Mouse (Mus musculus): ENCODE measurements around the gene Rnf41. TPM values are rescaled to one million over a fixed set of nuclear protein-coding genes. Genes with fewer than 3 reads are reported as not detected.

The Rnf41 gene
- polyA plus RNA-seq, 1 experiment from 2014 or later, result 42.7 TPM

- Histone ChIP-seq H3K36me3 (ENCODE audit: control insufficient read depth, insufficient read depth, low read length) (peaks cover 6% of the 10 kb centered on the region; the same call in 1 of the 2 replicates), H3K4me2 (ENCODE audit: low read depth, low read length) (no peak overlapping the region), H3K9ac (ENCODE audit: low read length) (no peak overlapping the region), H3K4me1 (replicated peaks; ENCODE audit: control insufficient read depth, insufficient read depth, low read length) (no peaks in the 10 kb centered on the region), H3K27me3 (ENCODE audit: control insufficient read depth, insufficient read depth, low read depth, low read length) (no peaks in the 10 kb centered on the region), H3K27ac (ENCODE audit: low read length) (no peak overlapping the region), H3K4me3 (ENCODE audit: low read length) (no peak overlapping the region), H3K9me3 (ENCODE audit: control insufficient read depth, low read length) (no peaks in the 10 kb centered on the region)
- ATAC-seq (ENCODE audit: low read depth), result no peak
- 58% methylated on average over 10 of the region's 10 CpGs for WGBS
Measured at GRCm38 (mm10) chr10:128396716-128397264, 14.7 kb upstream of the Rnf41 start.

DNA sequence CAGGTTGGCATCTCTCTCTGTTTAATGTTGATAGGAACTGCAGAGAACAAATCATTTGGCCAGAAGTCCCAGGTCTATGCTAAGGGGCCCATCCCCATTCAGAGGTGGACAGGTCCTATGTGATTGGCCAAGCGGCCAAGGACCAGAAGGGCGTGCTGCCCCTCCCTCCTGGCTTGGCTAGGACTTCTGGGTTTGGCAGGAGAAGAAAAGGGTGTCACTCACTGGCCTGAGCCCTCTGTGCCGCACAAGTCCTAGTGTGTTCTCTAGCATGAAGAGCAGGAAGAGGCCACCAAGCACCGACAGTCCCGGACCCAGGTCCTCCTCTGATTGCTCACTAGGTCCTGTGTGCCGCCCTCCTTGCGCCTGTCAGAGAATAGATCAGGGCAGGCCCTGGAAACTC lies 14.0 kb upstream of the Rnf41 start:
- 61% methylated on average over 7 of the region's 7 CpGs for WGBS
- Histone ChIP-seq H3K9ac (ENCODE audit: low read length) (no peak overlapping the region), H3K27ac (ENCODE audit: low read length) (no peak overlapping the region), H3K27me3 (ENCODE audit: control insufficient read depth, insufficient read depth, low read depth, low read length) (no peaks in the 10 kb centered on the region), H3K4me1 (replicated peaks; ENCODE audit: control insufficient read depth, insufficient read depth, low read length) (no peaks in the 10 kb centered on the region), H3K9me3 (ENCODE audit: control insufficient read depth, low read length) (no peaks in the 10 kb centered on the region), H3K4me3 (ENCODE audit: low read length) (no peak overlapping the region), H3K36me3 (ENCODE audit: control insufficient read depth, insufficient read depth, low read length) (peaks cover 2% of the 10 kb centered on the region; the same call in 1 of the 2 replicates), H3K4me2 (ENCODE audit: low read depth, low read length) (no peak overlapping the region)
- no peak for ATAC-seq (ENCODE audit: low read depth)

DNA sequence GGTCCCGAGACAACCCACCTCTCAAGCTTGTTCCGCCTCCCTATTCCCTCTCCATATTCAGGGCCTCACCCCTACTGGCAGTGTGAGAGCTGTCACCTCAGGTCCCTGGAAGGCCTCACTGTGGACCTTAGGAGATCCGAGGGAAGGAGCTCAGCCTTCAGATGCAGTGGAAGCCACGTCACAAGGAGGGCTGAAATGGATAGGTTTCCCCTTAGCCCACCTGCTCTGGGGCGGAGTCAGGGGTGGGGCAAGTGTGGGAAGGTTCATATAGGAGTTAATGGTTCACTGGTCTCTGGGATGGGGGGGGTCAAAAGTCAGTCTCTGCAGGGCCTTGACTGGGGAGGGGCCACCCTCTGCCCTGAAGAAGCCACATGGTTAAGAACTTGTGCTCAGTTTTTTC lies 11.1 kb upstream of the Rnf41 start:
- H3K36me3 ChIP-seq (ENCODE audit: control insufficient read depth, insufficient read depth, low read length), result peaks cover 2% of the 10 kb centered on the region; the same call in 1 of the 2 replicates
- no peak overlapping the region for H3K4me2 ChIP-seq (ENCODE audit: low read depth, low read length)
- WGBS, result 25% methylated on average over 5 of the region's 5 CpGs
- no peaks in the 10 kb centered on the region for H3K9me3 ChIP-seq (ENCODE audit: control insufficient read depth, low read length)
- H3K27ac ChIP-seq (ENCODE audit: low read length), result no peak overlapping the region
- no peak overlapping the region for H3K4me3 ChIP-seq (ENCODE audit: low read length)
- peak; percentile 22; the same call in 1 of the 2 replicates for ATAC-seq (ENCODE audit: low read depth)
- H3K4me1 ChIP-seq (replicated peaks; ENCODE audit: control insufficient read depth, insufficient read depth, low read length), result no peaks in the 10 kb centered on the region
- H3K9ac ChIP-seq (ENCODE audit: low read length), result no peak overlapping the region
- H3K27me3 ChIP-seq (ENCODE audit: control insufficient read depth, insufficient read depth, low read depth, low read length), result no peaks in the 10 kb centered on the region

DNA sequence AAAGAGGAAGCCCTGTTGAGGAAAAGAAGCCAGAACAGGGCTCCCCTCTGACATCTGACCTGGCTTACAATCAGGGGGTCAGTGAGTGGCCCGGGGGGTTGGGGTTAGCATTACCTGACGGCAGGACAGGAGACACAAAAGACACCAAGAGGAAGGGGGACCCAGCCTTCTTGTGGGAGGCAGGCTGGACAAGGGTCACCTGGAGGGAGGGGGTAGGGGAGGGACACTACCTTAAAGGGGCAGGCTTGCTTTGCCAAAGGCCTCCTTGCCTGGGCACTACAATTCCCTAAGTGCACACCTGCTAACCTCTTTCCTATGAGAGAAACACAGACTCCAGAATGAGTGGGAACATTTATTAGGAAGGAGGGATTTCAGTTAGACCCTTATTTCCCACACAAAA lies 10.4 kb upstream of the Rnf41 start, which contains the start of gene Slc39a5:
Slc39a5 (minus strand) TSS at position 174 of the 400 bp plus-strand sequence.
- H3K36me3 ChIP-seq (ENCODE audit: control insufficient read depth, insufficient read depth, low read length), result peaks cover under 1% of the 10 kb centered on the region; the same call in 1 of the 2 replicates
- H3K4me1 ChIP-seq (replicated peaks; ENCODE audit: control insufficient read depth, insufficient read depth, low read length), result no peaks in the 10 kb centered on the region
- ATAC-seq (ENCODE audit: low read depth), result no peak
- no peak within 1 kb of the TSS for H3K9ac ChIP-seq (ENCODE audit: low read length)
- no peaks in the 10 kb centered on the region for H3K9me3 ChIP-seq (ENCODE audit: control insufficient read depth, low read length)
- WGBS, result 33% methylated on average over 2 of the region's 2 CpGs
- no peak within 1 kb of the TSS for H3K27ac ChIP-seq (ENCODE audit: low read length)
- H3K4me2 ChIP-seq (ENCODE audit: low read depth, low read length), result no peak within 1 kb of the TSS
- no peaks in the 10 kb centered on the region for H3K27me3 ChIP-seq (ENCODE audit: control insufficient read depth, insufficient read depth, low read depth, low read length)
- H3K4me3 ChIP-seq (ENCODE audit: low read length), result no peak within 1 kb of the TSS

DNA sequence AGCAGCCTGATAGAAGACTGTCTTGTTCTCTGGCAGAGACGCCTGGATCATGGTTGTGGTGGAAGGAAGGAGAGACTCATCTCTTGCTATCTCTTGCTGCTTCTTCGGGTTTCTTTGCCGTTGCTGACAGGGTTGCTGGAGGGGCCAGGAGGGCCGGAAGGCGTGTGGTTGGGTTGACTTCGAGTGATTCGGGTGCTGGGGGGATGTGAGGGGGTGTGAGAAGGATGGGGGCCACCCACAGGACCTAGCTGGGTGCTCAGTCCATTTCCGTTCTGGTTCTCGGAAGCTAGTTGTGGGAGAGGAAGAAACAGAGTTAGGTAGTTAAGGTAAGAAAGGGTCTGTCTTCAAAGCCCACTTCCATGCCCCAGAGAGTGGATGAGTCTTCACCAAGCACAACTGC lies 9.8 kb upstream of the Rnf41 start:
- Histone ChIP-seq H3K36me3 (ENCODE audit: control insufficient read depth, insufficient read depth, low read length) (no peaks in the 10 kb centered on the region), H3K4me3 (ENCODE audit: low read length) (no peak overlapping the region)

GRCm38 (mm10) chr10:128403931-128404330 lies 7.5 kb upstream of the Rnf41 start:
- H3K4me3 ChIP-seq (ENCODE audit: low read length), result no peak overlapping the region
- no peak overlapping the region for H3K4me2 ChIP-seq (ENCODE audit: low read depth, low read length)
- no peak for ATAC-seq (ENCODE audit: low read depth)
- no peak overlapping the region for H3K9ac ChIP-seq (ENCODE audit: low read length)
- no peaks in the 10 kb centered on the region for H3K9me3 ChIP-seq (ENCODE audit: control insufficient read depth, low read length)
- peaks cover 5% of the 10 kb centered on the region; the same call in 1 of the 2 replicates for H3K4me1 ChIP-seq (replicated peaks; ENCODE audit: control insufficient read depth, insufficient read depth, low read length)
- WGBS, result 75% methylated on average over 7 of the region's 7 CpGs
- no peak overlapping the region for H3K27ac ChIP-seq (ENCODE audit: low read length)
- H3K27me3 ChIP-seq (ENCODE audit: control insufficient read depth, insufficient read depth, low read depth, low read length), result no peaks in the 10 kb centered on the region
- no peaks in the 10 kb centered on the region for H3K36me3 ChIP-seq (ENCODE audit: control insufficient read depth, insufficient read depth, low read length)

More for the DNA sequence above, 9.8 kb upstream of the Rnf41 start:
- H3K9me3 ChIP-seq (ENCODE audit: control insufficient read depth, low read length), result no peaks in the 10 kb centered on the region
- 73% methylated on average over 9 of the region's 9 CpGs for WGBS
- no peaks in the 10 kb centered on the region for H3K4me1 ChIP-seq (replicated peaks; ENCODE audit: control insufficient read depth, insufficient read depth, low read length)
- H3K27me3 ChIP-seq (ENCODE audit: control insufficient read depth, insufficient read depth, low read depth, low read length), result no peaks in the 10 kb centered on the region
- no peak overlapping the region for H3K9ac ChIP-seq (ENCODE audit: low read length)
- no peak for ATAC-seq (ENCODE audit: low read depth)
- no peak overlapping the region for H3K4me2 ChIP-seq (ENCODE audit: low read depth, low read length)
- H3K27ac ChIP-seq (ENCODE audit: low read length), result no peak overlapping the region

DNA sequence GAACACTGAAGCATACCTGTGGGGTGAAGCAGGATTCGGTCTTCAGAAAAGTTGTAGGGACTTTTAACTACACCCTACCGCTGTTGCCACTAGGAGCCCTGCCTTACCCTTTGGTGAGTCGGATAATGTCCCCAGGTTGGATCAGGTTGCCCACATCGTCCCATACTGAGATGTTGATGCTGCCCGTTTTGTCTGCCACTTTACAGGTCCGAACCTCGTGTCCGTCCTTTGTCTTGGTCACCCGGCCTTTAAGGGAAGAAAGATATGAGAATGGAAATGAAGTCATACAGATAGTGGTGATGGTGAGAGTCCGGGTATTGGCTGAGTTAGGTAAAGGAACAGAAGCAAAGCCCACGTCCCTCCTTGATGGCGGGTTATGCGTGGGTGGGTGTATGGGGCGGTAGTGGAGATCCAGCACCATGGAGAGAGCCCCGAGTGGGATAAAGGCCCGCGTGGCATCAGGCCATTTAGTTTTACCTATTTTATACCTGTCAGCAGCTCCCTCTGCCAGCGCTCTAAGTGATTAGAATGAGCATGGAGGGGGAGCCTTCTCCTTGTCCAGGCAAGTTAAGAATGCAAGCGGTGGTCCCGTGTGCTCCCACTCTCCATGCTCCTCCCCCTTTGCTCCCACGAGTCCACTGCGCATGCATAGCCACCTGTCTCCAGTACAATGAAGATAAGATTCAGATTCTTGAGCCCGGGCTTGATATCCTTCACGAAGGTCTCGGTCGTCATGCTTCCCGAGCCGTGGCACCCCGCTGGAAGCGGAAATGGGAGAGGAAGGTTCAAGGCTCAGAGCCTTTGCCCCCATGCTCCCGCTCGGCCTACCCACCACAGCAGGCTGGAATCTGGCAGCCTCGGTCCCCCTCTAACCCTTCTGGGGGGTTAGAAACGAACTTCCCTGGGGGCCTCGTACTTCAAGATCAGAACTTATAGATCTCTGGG lies 2.6 kb upstream of the Rnf41 start:
- no peak for ATAC-seq (ENCODE audit: low read depth)
- no peaks in the 10 kb centered on the region for H3K9me3 ChIP-seq (ENCODE audit: control insufficient read depth, low read length)
- H3K4me1 ChIP-seq (replicated peaks; ENCODE audit: control insufficient read depth, insufficient read depth, low read length), result peaks cover 26% of the 10 kb centered on the region
- peak overlapping the region; percentile 34; the same call in 1 of the 2 replicates for H3K27ac ChIP-seq (ENCODE audit: low read length)
- H3K27me3 ChIP-seq (ENCODE audit: control insufficient read depth, insufficient read depth, low read depth, low read length), result no peaks in the 10 kb centered on the region
- WGBS, result 13% methylated on average over 35 of the region's 35 CpGs
- H3K4me2 ChIP-seq (ENCODE audit: low read depth, low read length), result peak overlapping the region; percentile 91
- peak overlapping the region; percentile 83 for H3K9ac ChIP-seq (ENCODE audit: low read length)
- no peaks in the 10 kb centered on the region for H3K36me3 ChIP-seq (ENCODE audit: control insufficient read depth, insufficient read depth, low read length)
- H3K4me3 ChIP-seq (ENCODE audit: low read length), result peak overlapping the region; percentile 76

GRCm38 (mm10) chr10:128409692-128410559 lies 1.5 kb upstream of the Rnf41 start:
- 5% methylated on average over 36 of the region's 36 CpGs for WGBS
- Histone ChIP-seq H3K36me3 (ENCODE audit: control insufficient read depth, insufficient read depth, low read length) (no peaks in the 10 kb centered on the region), H3K4me1 (replicated peaks; ENCODE audit: control insufficient read depth, insufficient read depth, low read length) (peaks cover 26% of the 10 kb centered on the region), H3K27ac (ENCODE audit: low read length) (peak overlapping the region; percentile 95), H3K4me3 (ENCODE audit: low read length) (peak overlapping the region; percentile 76), H3K9ac (ENCODE audit: low read length) (peak overlapping the region; percentile 89), H3K27me3 (ENCODE audit: control insufficient read depth, insufficient read depth, low read depth, low read length) (no peaks in the 10 kb centered on the region), H3K4me2 (ENCODE audit: low read depth, low read length) (peak overlapping the region; percentile 96), H3K9me3 (ENCODE audit: control insufficient read depth, low read length) (no peaks in the 10 kb centered on the region)
- peak; percentile 90 for ATAC-seq (ENCODE audit: low read depth)

GRCm38 (mm10) chr10:128410560-128410845 lies 954 bp upstream of the Rnf41 start:
- WGBS, result 23% methylated on average over 4 of the region's 4 CpGs
- Histone ChIP-seq H3K27ac (ENCODE audit: low read length) (peak overlapping the region; percentile 95), H3K9me3 (ENCODE audit: control insufficient read depth, low read length) (no peaks in the 10 kb centered on the region), H3K4me1 (replicated peaks; ENCODE audit: control insufficient read depth, insufficient read depth, low read length) (peaks cover 26% of the 10 kb centered on the region), H3K9ac (ENCODE audit: low read length) (peak overlapping the region; percentile 89), H3K27me3 (ENCODE audit: control insufficient read depth, insufficient read depth, low read depth, low read length) (no peaks in the 10 kb centered on the region), H3K36me3 (ENCODE audit: control insufficient read depth, insufficient read depth, low read length) (peaks cover under 1% of the 10 kb centered on the region; the same call in 1 of the 2 replicates), H3K4me3 (ENCODE audit: low read length) (peak overlapping the region; percentile 76), H3K4me2 (ENCODE audit: low read depth, low read length) (peak overlapping the region; percentile 96)
- ATAC-seq (ENCODE audit: low read depth), result no peak
